Mouse (Mus musculus) frontal cortex, postnatal 10 days (tissue): ENCODE results near the gene Col4a3.

Experiments
- DNase-seq, 2 experiments: peaks; one replicate each; pipeline ENCODE4 v3.0.0; 2022; ENCODE audit warnings: low spot score in 2 of 2, mixed read lengths in 1 of 2

Gene Col4a3

GRCm38 (mm10) chr1:82771022-82771586 is 184.4 kb downstream of the Col4a3 start, which contains the start of gene Gm47791:
TSS of gene Gm47791 (minus strand) at chr1:82771243.
- no peak for DNase-seq
